Mouse (Mus musculus): ENCODE data around the gene Tasp1. TPM values are rescaled to one million over a fixed set of nuclear protein-coding genes. Genes with fewer than 3 reads are reported as not detected.

Tasp1 gene
- 20.0 and 20.9 TPM in 2 replicates for polyA plus RNA-seq (2012; rRNA removed)

- Histone ChIP-seq H3K4me3 (ENCODE audit: insufficient read depth, low read length) (peak within 1 kb of the TSS; percentile 72), H3K27ac (ENCODE audit: insufficient read depth, low read length) (peak within 1 kb of the TSS; percentile 68), H3K4me1 (ENCODE audit: control insufficient read depth, insufficient read depth, low read length) (no peaks in the 10 kb centered on the region)
- TF ChIP-seq POLR2A (IDR thresholded peaks at IDR 0.05; ENCODE audit: extremely low read depth, insufficient read depth, low read length) (peak; percentile 97), CTCF (IDR thresholded peaks at IDR 0.05; ENCODE audit: extremely low read depth, insufficient read depth, low read length) (no peak)
These were observed at the start of gene Tasp1 for GRCm38 (mm10) chr2:140066353-140067314. Tasp1 (minus strand) TSS chr2:140066805.

GRCm38 (mm10) chr2:140113851-140114250, 47.2 kb upstream of the Tasp1 start:
- TF ChIP-seq CTCF (IDR thresholded peaks at IDR 0.05; ENCODE audit: extremely low read depth, insufficient read depth, low read length) (no peak), POLR2A (IDR thresholded peaks at IDR 0.05; ENCODE audit: extremely low read depth, insufficient read depth, low read length) (no peak)
- Histone ChIP-seq H3K4me1 (ENCODE audit: control insufficient read depth, insufficient read depth, low read length) (no peaks in the 10 kb centered on the region), H3K27ac (ENCODE audit: insufficient read depth, low read length) (no peak overlapping the region), H3K4me3 (ENCODE audit: insufficient read depth, low read length) (no peak overlapping the region)

- H3K4me1 ChIP-seq (ENCODE audit: control insufficient read depth, insufficient read depth, low read length): no peaks in the 10 kb centered on the region
- H3K4me3 ChIP-seq (ENCODE audit: insufficient read depth, low read length): no peak overlapping the region
- TF ChIP-seq POLR2A (IDR thresholded peaks at IDR 0.05; ENCODE audit: extremely low read depth, insufficient read depth, low read length): no peak
These were observed 42.3 kb upstream of the Tasp1 start for GRCm38 (mm10) chr2:140108945-140109344.

GRCm38 (mm10) chr2:140107641-140108040, 41.0 kb upstream of the Tasp1 start:
- H3K27ac ChIP-seq (ENCODE audit: insufficient read depth, low read length): no peak overlapping the region
- TF ChIP-seq POLR2A (IDR thresholded peaks at IDR 0.05; ENCODE audit: extremely low read depth, insufficient read depth, low read length): no peak
- no peak for TF ChIP-seq CTCF (IDR thresholded peaks at IDR 0.05; ENCODE audit: extremely low read depth, insufficient read depth, low read length)
- no peak overlapping the region for H3K4me3 ChIP-seq (ENCODE audit: insufficient read depth, low read length)
- no peaks in the 10 kb centered on the region for H3K4me1 ChIP-seq (ENCODE audit: control insufficient read depth, insufficient read depth, low read length)

More at GRCm38 (mm10) chr2:140108945-140109344, 42.3 kb upstream of the Tasp1 start:
- H3K27ac ChIP-seq (ENCODE audit: insufficient read depth, low read length): no peak overlapping the region

GRCm38 (mm10) chr2:140104951-140105350, 38.3 kb upstream of the Tasp1 start:
- no peak for TF ChIP-seq POLR2A (IDR thresholded peaks at IDR 0.05; ENCODE audit: extremely low read depth, insufficient read depth, low read length)
- TF ChIP-seq CTCF (IDR thresholded peaks at IDR 0.05; ENCODE audit: extremely low read depth, insufficient read depth, low read length): no peak
- Histone ChIP-seq H3K4me1 (ENCODE audit: control insufficient read depth, insufficient read depth, low read length) (no peaks in the 10 kb centered on the region), H3K27ac (ENCODE audit: insufficient read depth, low read length) (no peak overlapping the region), H3K4me3 (ENCODE audit: insufficient read depth, low read length) (no peak overlapping the region)

GRCm38 (mm10) chr2:140100551-140101474, 34.2 kb upstream of the Tasp1 start:
- Histone ChIP-seq H3K27ac (ENCODE audit: insufficient read depth, low read length) (no peak overlapping the region), H3K4me1 (ENCODE audit: control insufficient read depth, insufficient read depth, low read length) (no peaks in the 10 kb centered on the region)
- no peak for TF ChIP-seq CTCF (IDR thresholded peaks at IDR 0.05; ENCODE audit: extremely low read depth, insufficient read depth, low read length)
- no peak for TF ChIP-seq POLR2A (IDR thresholded peaks at IDR 0.05; ENCODE audit: extremely low read depth, insufficient read depth, low read length)

GRCm38 (mm10) chr2:140099971-140100370, 33.4 kb upstream of the Tasp1 start:
- Histone ChIP-seq H3K4me3 (ENCODE audit: insufficient read depth, low read length) (no peak overlapping the region), H3K27ac (ENCODE audit: insufficient read depth, low read length) (no peak overlapping the region), H3K4me1 (ENCODE audit: control insufficient read depth, insufficient read depth, low read length) (no peaks in the 10 kb centered on the region)
- no peak for TF ChIP-seq POLR2A (IDR thresholded peaks at IDR 0.05; ENCODE audit: extremely low read depth, insufficient read depth, low read length)

More at GRCm38 (mm10) chr2:140100551-140101474, 34.2 kb upstream of the Tasp1 start:
- H3K4me3 ChIP-seq (ENCODE audit: insufficient read depth, low read length): no peak overlapping the region

GRCm38 (mm10) chr2:140097131-140097591, 30.6 kb upstream of the Tasp1 start:
- no peak overlapping the region for H3K27ac ChIP-seq (ENCODE audit: insufficient read depth, low read length)
- H3K4me1 ChIP-seq (ENCODE audit: control insufficient read depth, insufficient read depth, low read length): no peaks in the 10 kb centered on the region
- TF ChIP-seq POLR2A (IDR thresholded peaks at IDR 0.05; ENCODE audit: extremely low read depth, insufficient read depth, low read length) (no peak), CTCF (IDR thresholded peaks at IDR 0.05; ENCODE audit: extremely low read depth, insufficient read depth, low read length) (no peak)
- no peak overlapping the region for H3K4me3 ChIP-seq (ENCODE audit: insufficient read depth, low read length)

- no peak for TF ChIP-seq POLR2A (IDR thresholded peaks at IDR 0.05; ENCODE audit: extremely low read depth, insufficient read depth, low read length)
- TF ChIP-seq CTCF (IDR thresholded peaks at IDR 0.05; ENCODE audit: extremely low read depth, insufficient read depth, low read length): no peak
- no peaks in the 10 kb centered on the region for H3K4me1 ChIP-seq (ENCODE audit: control insufficient read depth, insufficient read depth, low read length)
These were observed 29.4 kb upstream of the Tasp1 start for GRCm38 (mm10) chr2:140096034-140096433.

More at GRCm38 (mm10) chr2:140096034-140096433, 29.4 kb upstream of the Tasp1 start:
- Histone ChIP-seq H3K4me3 (ENCODE audit: insufficient read depth, low read length) (no peak overlapping the region), H3K27ac (ENCODE audit: insufficient read depth, low read length) (no peak overlapping the region)
